Comparison of ENCODE assay signal across 7 mouse cellular contexts in the genomic region with DNA sequence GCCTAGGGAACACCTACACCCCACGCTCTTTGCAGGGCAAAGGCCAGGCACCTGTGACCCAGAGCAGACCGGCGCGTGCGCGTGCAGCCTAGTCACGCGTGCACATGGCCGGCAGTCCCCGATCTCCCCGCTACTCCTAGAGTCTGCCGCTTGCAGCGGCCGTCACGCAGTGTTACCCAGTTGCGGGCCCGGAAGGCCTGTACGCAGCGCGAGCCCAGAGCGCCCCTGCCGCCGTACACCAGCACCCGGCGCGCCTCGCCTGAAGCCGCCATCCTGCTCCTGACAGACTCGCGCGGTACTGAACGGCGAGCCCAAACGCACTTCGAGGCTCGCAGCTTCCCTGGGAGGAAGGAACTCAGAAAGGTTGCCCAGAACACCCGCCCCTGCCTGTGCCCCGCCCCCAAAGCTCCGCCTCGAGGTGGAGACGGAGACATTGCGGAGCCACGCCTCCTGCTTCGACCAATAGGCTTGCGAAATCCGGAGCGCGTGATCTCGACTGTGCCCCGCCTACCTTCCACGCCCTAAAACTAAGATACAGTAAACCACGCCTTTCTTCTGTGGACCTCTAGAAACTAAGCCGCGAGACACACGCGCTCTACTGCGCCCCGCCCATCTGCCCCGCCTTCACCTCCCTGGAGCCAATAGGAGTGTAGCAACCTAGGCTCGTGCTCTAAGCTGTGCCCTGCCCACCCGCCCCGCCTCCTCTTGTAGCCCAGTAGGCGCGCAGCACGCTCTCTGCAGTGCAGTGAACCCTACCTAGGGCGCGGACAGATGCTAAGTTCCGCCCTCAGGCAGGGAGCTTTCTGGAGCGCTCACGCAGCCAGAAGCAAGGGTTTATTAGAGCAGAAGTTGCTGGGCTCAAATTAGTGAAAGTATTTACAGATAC. TPM values are rescaled to one million over a fixed set of nuclear protein-coding genes. Genes with fewer than 3 reads are reported as not detected.
DNase-seq lines count a peak whose midpoint lies in the region; ATAC-seq lines count a peak whose summit lies in the region.

Gene Qdpr (minus strand): TSS at position 406 of the 886 bp plus-strand sequence.

- H3K9ac ChIP-seq in embryonic facial prominence, embryonic 11.5 days (replicated peaks; ENCODE audit: low read length) = peak within 1 kb of the TSS; percentile 69
- peak within 1 kb of the TSS; percentile 79 for H3K9ac ChIP-seq in midbrain, embryonic 13.5 days (replicated peaks)

- H3K27ac ChIP-seq in embryonic facial prominence, embryonic 11.5 days (replicated peaks; ENCODE audit: low read depth, low read length) = peak within 1 kb of the TSS; percentile 52; the same call in 1 of the 2 replicates
- peak within 1 kb of the TSS; percentile 88 for H3K27ac ChIP-seq in limb, embryonic 10.5 days
- H3K27ac ChIP-seq in midbrain, embryonic 13.5 days = peak within 1 kb of the TSS; percentile 80

- H3K36me3 ChIP-seq in embryonic facial prominence, embryonic 11.5 days (replicated peaks; ENCODE audit: control insufficient read depth, insufficient read depth, low read depth, low read length) = no peaks in the 10 kb centered on the region
- peaks cover 12% of the 10 kb centered on the region for H3K36me3 ChIP-seq in limb, embryonic 10.5 days
- no peaks in the 10 kb centered on the region for H3K36me3 ChIP-seq in midbrain, embryonic 13.5 days

- WGBS in embryonic facial prominence, embryonic 11.5 days = 0% methylated on average over 70 of the region's 70 CpGs
- under 1% methylated on average over 70 of the region's 70 CpGs for WGBS in limb, embryonic 10.5 days
- WGBS in midbrain, embryonic 13.5 days = under 1% methylated on average over 70 of the region's 70 CpGs

- no peaks in the 10 kb centered on the region for H3K9me3 ChIP-seq in embryonic facial prominence, embryonic 11.5 days (replicated peaks; ENCODE audit: control insufficient read depth, low read length)
- no peaks in the 10 kb centered on the region for H3K9me3 ChIP-seq in limb, embryonic 10.5 days (replicated peaks)
- H3K9me3 ChIP-seq in midbrain, embryonic 13.5 days = no peaks in the 10 kb centered on the region

- peak; percentile 99 for ATAC-seq in embryonic facial prominence, embryonic 11.5 days (replicated peaks; ENCODE audit: insufficient number of reproducible peaks, low FRiP score, low TSS enrichment, low read depth)
- ATAC-seq in granulocyte monocyte progenitor cell, adult 5-6 weeks (replicated peaks; ENCODE audit: poor library complexity, severe bottlenecking) = peak; percentile 87
- ATAC-seq in midbrain, embryonic 13.5 days = peak; percentile 99

- H3K4me3 ChIP-seq in embryonic facial prominence, embryonic 11.5 days (ENCODE audit: low read depth, low read length) = peak within 1 kb of the TSS; percentile 59
- peak within 1 kb of the TSS; percentile 83 for H3K4me3 ChIP-seq in limb, embryonic 10.5 days
- H3K4me3 ChIP-seq in midbrain, embryonic 13.5 days (replicated peaks) = peak within 1 kb of the TSS; percentile 74

- no peaks in the 10 kb centered on the region for H3K27me3 ChIP-seq in embryonic facial prominence, embryonic 11.5 days (ENCODE audit: control insufficient read depth, insufficient read depth, low read length)
- no peaks in the 10 kb centered on the region for H3K27me3 ChIP-seq in limb, embryonic 10.5 days (ENCODE audit: low read depth, poor library complexity, severe bottlenecking)
- H3K27me3 ChIP-seq in midbrain, embryonic 13.5 days = no peaks in the 10 kb centered on the region; the same call in 1 of the 2 replicates

- peak within 1 kb of the TSS; percentile 97 for H3K4me2 ChIP-seq in embryonic facial prominence, embryonic 11.5 days (ENCODE audit: low read depth, low read length)
- peak within 1 kb of the TSS; percentile 94 for H3K4me2 ChIP-seq in midbrain, embryonic 13.5 days (replicated peaks)

- DNase-seq in adrenal gland, postnatal 14 days = peak; percentile 99
- peak; percentile 100 for DNase-seq in embryonic facial prominence, embryonic 11.5 days (ENCODE audit: low spot score)
- peak; percentile 99 for DNase-seq in kidney, adult 11 months
- DNase-seq in limb, embryonic 10.5 days (ENCODE audit: low spot score) = peak; percentile 99
- DNase-seq in spleen, adult 12 weeks (ENCODE audit: low spot score) = peak; percentile 94

- no peaks in the 10 kb centered on the region for H3K4me1 ChIP-seq in embryonic facial prominence, embryonic 11.5 days (ENCODE audit: control insufficient read depth, insufficient read depth, low read length)
- peaks cover 17% of the 10 kb centered on the region for H3K4me1 ChIP-seq in limb, embryonic 10.5 days
- peaks cover 22% of the 10 kb centered on the region for H3K4me1 ChIP-seq in midbrain, embryonic 13.5 days (replicated peaks)

RNA-seq across cellular contexts. Expression of gene Qdpr, which starts in this region (rescaled TPM):
- total RNA-seq in adrenal gland, postnatal 14 days (2021) = 140 and 142 TPM in 2 replicates
- polyA plus RNA-seq in embryonic facial prominence, embryonic 11.5 days (2014; fragmentation: Nextera tagmentation; extraction: Ambion mirVana) = 127 and 131 TPM in 2 replicates
- total RNA-seq in granulocyte monocyte progenitor cell, adult 5-6 weeks (2014; fragmentation: Nextera tagmentation) = 123 and 124 TPM in 2 replicates
- 35.4 and 47.3 TPM in 2 replicates for total RNA-seq in granulocyte monocyte progenitor cell, adult 5-6 weeks (2017)
- 129 and 133 TPM in 2 replicates for polyA plus RNA-seq in limb, embryonic 10.5 days (2016; fragmentation: Nextera tagmentation; extraction: Ambion mirVana)
- polyA plus RNA-seq in midbrain, embryonic 13.5 days (2015; fragmentation: Nextera tagmentation; extraction: Ambion mirVana) = 116 and 119 TPM in 2 replicates

Comparison
In these comparisons a context has a peak if more than half of its experiments do, and no peak if none do; other contexts are left out.
1. Peak in every context shown above with its lines: DNase-seq, ATAC-seq, H3K4me3 ChIP-seq and H3K27ac ChIP-seq.